Mouse (Mus musculus) T-helper 2 cell (primary cell): ENCODE data around the gene Olfr564.

Experiments
- in situ Hi-C: fragments of 300-600 bp; cut with MboI, MseI; formaldehyde crosslinking; loops from one replicate; pipeline ENCODE4 v1.15.1; 2025; ENCODE audit warnings: high pct_unique_total_duplicates

The Olfr564 gene

GRCm38 (mm10) chr7:102803180-102803579 is at the start of gene Olfr564:
Olfr564 (plus strand) TSS chr7:102803480.
- in situ Hi-C loops, result no loop called here

- in situ Hi-C loops, result no loop called here
These were observed 44.0 kb upstream of the Olfr564 start, which contains the start of the genes Olfr560 and Olfr78 for GRCm38 (mm10) chr7:102759266-102759665. Olfr560 (minus strand) TSS chr7:102759366. Olfr78 (minus strand) TSS chr7:102759471.

GRCm38 (mm10) chr7:102770921-102771320 is 32.4 kb upstream of the Olfr564 start, which contains the start of gene Olfr561:
Olfr561 (plus strand) TSS chr7:102771221.
- in situ Hi-C loops, result no loop called here
